Mouse (Mus musculus) myocyte (in vitro differentiated cells): Measurements from ENCODE around the gene Cdc34. TPM values are rescaled to one million over a fixed set of nuclear protein-coding genes. Genes with fewer than 3 reads are reported as not detected.

ENCODE experiments used
- H3K27me3 ChIP-seq: one replicate; pipeline ENCODE4 v1.6.1; 2011; ENCODE audit not compliant: control insufficient read depth, insufficient read depth, insufficient read length
- H3K36me3 ChIP-seq: one replicate; pipeline ENCODE4 v1.6.1; 2011; ENCODE audit not compliant: control insufficient read depth, insufficient read depth
- H3K4me2 ChIP-seq: one replicate; pipeline ENCODE4 v1.6.1; 2011; ENCODE audit warnings: low read depth, control low read depth
- H3K4me3 ChIP-seq: one replicate; pipeline ENCODE4 v1.5.1; 2011; ENCODE audit warnings: mild to moderate bottlenecking, control low read depth, moderate library complexity
- H3K79me2 ChIP-seq: one replicate; pipeline ENCODE4 v1.6.1; 2011; ENCODE audit not compliant: control insufficient read depth, insufficient read depth
- H3ac ChIP-seq: one replicate; pipeline ENCODE4 v1.6.1; 2011; ENCODE audit not compliant: control insufficient read depth, insufficient read length
- CEBPB ChIP-seq: IDR thresholded peaks from 2 replicates; pipeline ENCODE4 v1.6.1; 2011; ENCODE audit warnings: mild to moderate bottlenecking, moderate library complexity; ENCODE audit not compliant: poor library complexity, insufficient read depth, severe bottlenecking
- E2F4 ChIP-seq: IDR thresholded peaks from one replicate; pipeline ENCODE4 v1.6.1; 2011; ENCODE audit warnings: mild to moderate bottlenecking, control low read depth, moderate library complexity; ENCODE audit not compliant: insufficient read depth
- MAX ChIP-seq: IDR thresholded peaks from one replicate; pipeline ENCODE4 v1.6.1; 2011; ENCODE audit warnings: low read depth, mild to moderate bottlenecking, control low read depth
- MYOD1 ChIP-seq, 3 experiments: IDR thresholded peaks; one replicate each; pipeline ENCODE4 v1.6.1; 2011; ENCODE audit warnings: control low read depth in 2 of 3, low read depth in 2 of 3, mild to moderate bottlenecking in 2 of 3, moderate library complexity in 1 of 3; ENCODE audit not compliant: insufficient read length in 2 of 3, control insufficient read depth in 1 of 3
- MYOG ChIP-seq, 3 experiments: IDR thresholded peaks; one replicate each; pipeline ENCODE4 v1.6.1; 2011; ENCODE audit warnings: control low read depth in 2 of 3, low read depth in 2 of 3, mild to moderate bottlenecking in 2 of 3; ENCODE audit not compliant: insufficient read length in 2 of 3, control insufficient read depth in 1 of 3, insufficient read depth in 1 of 3
- POLR2A ChIP-seq: IDR thresholded peaks from one replicate; pipeline ENCODE4 v1.6.1; 2011; ENCODE audit warnings: low read depth, mild to moderate bottlenecking, control low read depth, moderate library complexity; ENCODE audit not compliant: insufficient read length
- POLR2AphosphoS2 ChIP-seq: IDR thresholded peaks from one replicate; pipeline ENCODE4 v1.6.1; 2011; ENCODE audit warnings: low read depth, control low read depth; ENCODE audit not compliant: insufficient read length
- REST ChIP-seq: IDR thresholded peaks from one replicate; pipeline ENCODE4 v1.6.1; 2011; ENCODE audit warnings: mild to moderate bottlenecking, control low read depth, moderate library complexity; ENCODE audit not compliant: insufficient read depth, insufficient read length
- SRF ChIP-seq: IDR thresholded peaks from one replicate; pipeline ENCODE4 v1.6.1; 2011; ENCODE audit warnings: low read depth; ENCODE audit not compliant: control insufficient read depth, insufficient read length
- TCF12 ChIP-seq: IDR thresholded peaks from one replicate; pipeline ENCODE4 v1.6.1; 2011; ENCODE audit warnings: mild to moderate bottlenecking, control low read depth; ENCODE audit not compliant: poor library complexity, insufficient read depth, severe bottlenecking
- TCF3 ChIP-seq: IDR thresholded peaks from one replicate; pipeline ENCODE4 v1.6.1; 2011; ENCODE audit warnings: low read depth, control low read depth; ENCODE audit not compliant: insufficient read length
- USF1 ChIP-seq: IDR thresholded peaks from one replicate; pipeline ENCODE4 v1.6.1; 2011; ENCODE audit warnings: low read depth, mild to moderate bottlenecking, control low read depth, moderate library complexity
- polyA plus RNA-seq: library from polyadenylated mRNA; unstranded; fragments of >200 nt; fragmentation: generic; extraction: Trizol; gene quantifications from one replicate; pipeline ENCODE4 v1.2.1, GENCODE M21; 2012; ENCODE audit warnings: missing spikeins

Cdc34 gene
- polyA plus RNA-seq, 1 experiment: 299 TPM

DNA sequence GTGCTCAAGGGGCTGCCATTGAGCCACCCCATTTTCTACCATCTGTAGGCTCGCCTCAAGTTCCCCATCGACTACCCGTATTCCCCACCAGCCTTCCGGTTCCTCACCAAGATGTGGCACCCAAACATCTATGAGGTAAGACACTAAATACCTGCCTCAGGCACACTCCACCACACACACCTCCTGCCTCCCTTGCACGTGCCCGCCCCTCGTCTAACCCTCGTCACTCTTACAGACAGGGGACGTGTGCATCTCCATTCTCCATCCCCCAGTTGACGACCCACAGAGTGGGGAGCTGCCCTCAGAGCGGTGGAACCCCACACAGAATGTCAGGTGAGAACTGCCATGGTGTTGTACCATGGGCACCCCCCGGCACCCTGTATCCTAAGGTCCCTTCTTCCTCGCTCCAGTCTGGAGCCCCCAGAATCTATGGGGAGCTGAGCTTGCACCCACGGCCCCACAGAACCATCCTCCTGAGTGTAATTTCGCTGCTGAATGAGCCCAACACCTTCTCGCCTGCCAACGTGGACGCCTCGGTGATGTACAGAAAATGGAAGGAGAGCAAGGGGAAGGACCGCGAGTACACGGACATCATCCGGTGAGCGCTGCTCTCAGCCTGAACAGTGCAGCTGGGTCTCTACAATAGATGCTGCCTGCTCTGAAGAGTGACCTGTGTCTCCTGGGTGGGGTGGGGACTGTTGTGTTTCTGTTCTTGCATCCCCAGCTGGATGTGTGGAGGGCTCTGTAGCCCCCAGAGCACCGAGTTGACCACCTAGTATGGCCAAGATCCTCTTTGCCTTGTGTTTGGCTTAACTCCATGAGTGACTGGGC, 3.0 kb downstream of the Cdc34 start:
- H3K36me3 ChIP-seq: peaks cover 30% of the 10 kb centered on the region
- no peaks in the 10 kb centered on the region for H3K27me3 ChIP-seq
- H3ac ChIP-seq: no peak overlapping the region
- TF ChIP-seq POLR2A (peak; percentile 10), E2F4 (no peak)
- peaks cover 42% of the 10 kb centered on the region for H3K79me2 ChIP-seq
- peak overlapping the region; percentile 100 for H3K4me2 ChIP-seq
- H3K4me3 ChIP-seq: peak overlapping the region; percentile 98

DNA sequence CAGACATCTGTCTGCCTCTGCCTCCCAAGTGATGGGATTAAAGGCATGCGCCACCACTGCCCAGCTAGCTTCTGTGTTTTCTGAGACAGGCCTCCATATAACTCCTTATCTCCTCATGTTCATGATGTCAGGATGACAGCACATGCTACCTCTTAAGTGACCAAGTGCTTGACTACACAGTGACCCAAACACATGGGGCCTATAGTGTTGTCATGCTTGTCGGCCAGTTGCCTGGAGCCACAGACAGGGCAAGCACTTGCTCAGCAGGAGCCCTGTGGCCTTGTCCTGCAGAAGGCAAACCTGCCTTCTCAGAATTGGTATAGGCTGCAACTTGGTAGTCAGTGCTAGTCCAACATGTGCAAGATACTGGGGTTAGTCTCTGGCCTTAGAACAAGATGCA, 4.2 kb downstream of the Cdc34 start:
- Histone ChIP-seq H3K79me2 (peaks cover 42% of the 10 kb centered on the region), H3K4me3 (no peak overlapping the region), H3K4me2 (no peak overlapping the region), H3K27me3 (no peaks in the 10 kb centered on the region), H3K36me3 (peaks cover 30% of the 10 kb centered on the region), H3ac (no peak overlapping the region)
- TF ChIP-seq TCF3 (no peak), CEBPB (no peak), POLR2AphosphoS2 (peak; percentile 34), SRF (no peak), MYOG (IDR thresholded peaks at IDR 0.05; ENCODE audit: control insufficient read depth in 1 of 3, insufficient read depth in 1 of 3, insufficient read length in 2 of 3, low read depth in 2 of 3) (no peak), POLR2A (peak; percentile 11), MYOD1 (IDR thresholded peaks at IDR 0.05; ENCODE audit: control insufficient read depth in 1 of 3, insufficient read length in 2 of 3, low read depth in 2 of 3) (no peak)

DNA sequence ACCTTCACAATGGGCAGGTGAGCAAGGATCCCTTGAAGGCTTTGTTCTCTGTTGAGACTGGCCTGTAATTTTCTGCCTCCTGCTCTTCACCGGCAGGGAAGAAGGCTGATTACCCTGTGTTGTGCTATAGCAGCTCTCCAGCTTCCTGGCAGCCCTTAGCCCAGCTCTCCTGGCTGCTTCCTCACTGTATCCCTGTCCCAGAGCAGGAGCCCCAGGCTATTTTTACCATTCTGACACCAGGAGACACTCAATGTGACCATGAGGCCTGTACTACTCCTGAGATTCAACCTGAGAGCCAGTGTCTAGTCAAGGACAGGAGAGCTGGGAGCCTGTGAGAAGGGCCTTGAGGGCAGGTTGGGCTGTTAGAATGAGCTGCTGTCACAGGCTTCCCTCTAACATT, 4.7 kb downstream of the Cdc34 start:
- H3K79me2 ChIP-seq: peaks cover 42% of the 10 kb centered on the region
- H3ac ChIP-seq: no peak overlapping the region
- peaks cover 30% of the 10 kb centered on the region for H3K36me3 ChIP-seq
- no peak overlapping the region for H3K4me3 ChIP-seq
- no peak overlapping the region for H3K4me2 ChIP-seq
- H3K27me3 ChIP-seq: no peaks in the 10 kb centered on the region
- no peak for TF ChIP-seq TCF12

DNA sequence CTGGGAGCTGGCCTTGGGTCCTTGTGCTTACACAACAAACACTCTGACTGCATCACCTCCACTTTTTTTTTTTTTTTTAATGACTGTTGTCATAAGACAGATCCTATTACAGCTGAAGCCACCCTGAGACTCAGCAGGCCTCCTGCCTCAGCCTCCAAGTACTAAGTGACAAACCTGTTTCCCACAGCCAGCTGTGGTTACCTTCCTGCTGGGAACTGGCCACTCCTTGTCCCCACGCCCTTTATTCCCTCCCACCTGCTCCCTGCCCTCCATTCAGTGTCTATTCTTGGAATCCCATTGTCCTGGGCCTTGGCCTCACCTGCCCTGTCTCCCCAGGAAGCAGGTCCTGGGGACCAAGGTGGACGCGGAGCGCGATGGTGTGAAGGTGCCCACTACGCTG, 5.5 kb downstream of the Cdc34 start:
- Histone ChIP-seq H3K36me3 (peaks cover 30% of the 10 kb centered on the region), H3K79me2 (peaks cover 39% of the 10 kb centered on the region), H3K4me2 (no peak overlapping the region), H3K27me3 (no peaks in the 10 kb centered on the region), H3K4me3 (no peak overlapping the region), H3ac (no peak overlapping the region)
- TF ChIP-seq MAX (no peak), POLR2AphosphoS2 (no peak), USF1 (no peak), TCF12 (no peak), POLR2A (no peak), MYOG (IDR thresholded peaks at IDR 0.05; ENCODE audit: control insufficient read depth in 1 of 3, insufficient read depth in 1 of 3, insufficient read length in 2 of 3, low read depth in 2 of 3) (no peak), SRF (no peak), REST (no peak), TCF3 (no peak), E2F4 (no peak), MYOD1 (IDR thresholded peaks at IDR 0.05; ENCODE audit: control insufficient read depth in 1 of 3, insufficient read length in 2 of 3, low read depth in 2 of 3) (no peak), CEBPB (no peak)

DNA sequence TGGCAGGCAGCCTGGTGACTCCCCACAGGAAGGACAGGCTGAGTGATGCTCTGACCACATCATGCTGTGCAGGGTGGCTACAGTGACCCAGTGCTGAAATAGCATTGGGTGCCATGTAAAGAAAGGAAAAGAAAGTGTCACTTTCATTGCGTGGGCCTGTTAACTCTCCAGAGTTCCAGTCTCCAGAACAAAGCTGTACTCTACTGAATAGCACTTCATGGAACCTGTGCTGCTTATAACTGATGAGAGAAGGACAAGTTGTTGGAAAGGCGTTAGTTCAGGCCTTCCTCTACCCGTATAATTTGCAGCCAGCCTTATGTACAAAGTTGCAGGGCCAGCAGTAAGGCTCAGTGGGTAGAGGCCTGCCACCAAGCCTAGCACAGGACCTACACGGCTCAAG, 6.7 kb downstream of the Cdc34 start, which contains the start of gene Gzmm:
Gene Gzmm, plus strand, starts transcription at position 301 of the 400 bp plus-strand sequence.
- Histone ChIP-seq H3K79me2 (peaks cover 27% of the 10 kb centered on the region), H3ac (no peak within 1 kb of the TSS), H3K4me3 (no peak within 1 kb of the TSS), H3K4me2 (no peak within 1 kb of the TSS), H3K36me3 (peaks cover 30% of the 10 kb centered on the region), H3K27me3 (no peaks in the 10 kb centered on the region)
- TF ChIP-seq E2F4 (no peak), REST (no peak), TCF3 (no peak)
